Mouse (Mus musculus) hindbrain, embryonic 15.5 days (tissue): Measurements from ENCODE around the gene Timd2. TPM values are rescaled to one million over a fixed set of nuclear protein-coding genes. Genes with fewer than 3 reads are reported as not detected.
A peak's percentile ranks its signal among the peaks of the same experiment; 100 is the strongest.
"Not testable (repeated sequence)": the region's sequence is repeated elsewhere in the genome, so short reads cannot be mapped to it uniquely, and the experiment has no call there.

ENCODE experiments used
- ATAC-seq: fragments of 200-750 bp; cut with Nextera tagmentation; 2 replicates; pipeline ENCODE4 v1.8.0; 2017; ENCODE audit warnings: low read depth, moderate number of reproducible peaks, moderate TSS enrichment; ENCODE audit not compliant: low FRiP score
- H3K27ac ChIP-seq: fragments of 300-500 bp; sonication (generic); replicated peaks from 2 replicates; pipeline ENCODE4 v1.5.1; 2015; ENCODE audit warnings: mild to moderate bottlenecking, inconsistent platforms
- H3K27me3 ChIP-seq: fragments of 300-500 bp; sonication (generic); 2 replicates; pipeline ENCODE4 v1.6.1; 2015; ENCODE audit warnings: control low read depth, inconsistent platforms
- H3K36me3 ChIP-seq: fragments of 300-500 bp; sonication (generic); 2 replicates; pipeline ENCODE4 v1.6.1; 2015; ENCODE audit warnings: control low read depth, inconsistent platforms
- H3K4me1 ChIP-seq: fragments of 300-500 bp; sonication (generic); replicated peaks from 2 replicates; pipeline ENCODE4 v1.6.1; 2015; ENCODE audit warnings: control low read depth, inconsistent platforms
- H3K4me2 ChIP-seq: fragments of 300-500 bp; sonication (generic); 2 replicates; pipeline ENCODE4 v1.6.1; 2015; ENCODE audit warnings: moderate library complexity, mild to moderate bottlenecking, inconsistent platforms
- H3K4me3 ChIP-seq: fragments of 300-500 bp; sonication (generic); 2 replicates; pipeline ENCODE4 v1.5.1; 2015; ENCODE audit warnings: mild to moderate bottlenecking, inconsistent platforms
- H3K9ac ChIP-seq: fragments of 300-500 bp; sonication (generic); 2 replicates; pipeline ENCODE4 v1.6.1; 2015; ENCODE audit warnings: inconsistent platforms
- H3K9me3 ChIP-seq: fragments of 300-500 bp; sonication (generic); 2 replicates; pipeline ENCODE4 v1.6.1; 2016; ENCODE audit warnings: control low read depth, inconsistent platforms
- WGBS: fragments of 180-500 bp; shearing (Covaris S2); methylation state at CpG from one replicate; pipeline ENCODE4 v1.1.7; 2015; 5-methylcytosine and 5-hydroxymethylcytosine counted together
- polyA plus RNA-seq: library from polyadenylated mRNA; unstranded; fragments of >200 nt; fragmentation: Nextera tagmentation; extraction: Ambion mirVana; gene quantifications from 2 replicates; pipeline ENCODE4 v1.2.1, GENCODE M21; 2015

The Timd2 gene
- polyA plus RNA-seq = 0.10 TPM in 1 of 2 replicates, not detected in the other

DNA sequence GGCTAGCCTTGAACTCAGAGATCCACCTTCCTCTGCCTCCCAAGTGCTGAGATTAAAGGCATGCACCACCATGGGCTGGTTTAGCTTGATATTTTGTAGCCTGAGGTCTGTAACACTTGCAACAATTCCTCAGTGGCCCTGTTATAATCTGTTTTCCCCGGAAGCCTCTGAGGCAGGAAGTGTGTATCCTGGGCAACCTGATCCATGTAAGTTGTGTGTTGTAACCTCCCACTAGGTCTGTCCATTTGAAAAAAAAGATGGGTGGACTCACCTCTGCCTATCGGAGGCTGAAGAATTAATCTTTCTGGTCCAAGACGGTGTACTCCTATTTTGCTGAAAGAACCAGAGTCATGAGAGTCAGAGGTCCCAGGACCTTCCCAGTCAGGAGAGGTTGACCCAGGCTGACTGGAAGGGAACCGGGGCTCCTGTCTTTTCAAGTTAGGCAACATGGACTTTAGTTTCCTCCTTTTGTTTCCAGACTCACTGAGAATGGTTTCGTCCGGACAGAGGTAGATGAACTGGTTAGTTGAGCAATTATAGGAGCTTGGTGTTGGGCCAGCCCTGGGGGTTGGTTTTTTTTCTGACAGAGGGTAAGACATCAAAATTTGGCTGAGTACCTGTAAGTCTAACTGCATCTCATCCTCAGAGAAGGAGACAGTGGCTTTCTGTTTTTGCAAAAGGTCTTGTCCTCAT lies at the start of gene Timd2:
TSS of gene Timd2 (minus strand) at position 398 of the 693 bp plus-strand sequence.
- no peak within 1 kb of the TSS for H3K27ac ChIP-seq
- H3K4me1 ChIP-seq = no peaks in the 10 kb centered on the region
- no peak for ATAC-seq
- WGBS = 80% methylated on average over 6 of the region's 6 CpGs
- no peak within 1 kb of the TSS for H3K4me3 ChIP-seq
- no peak within 1 kb of the TSS for H3K9ac ChIP-seq
- no peak within 1 kb of the TSS for H3K4me2 ChIP-seq
- H3K36me3 ChIP-seq = no peaks in the 10 kb centered on the region
- H3K9me3 ChIP-seq = no peaks in the 10 kb centered on the region
- no peaks in the 10 kb centered on the region for H3K27me3 ChIP-seq

- not testable (repeated sequence) for H3K9me3 ChIP-seq, H3K9ac ChIP-seq, H3K4me2 ChIP-seq, H3K4me1 ChIP-seq, ATAC-seq, H3K36me3 ChIP-seq, H3K27ac ChIP-seq, H3K4me3 ChIP-seq, H3K27me3 ChIP-seq
- WGBS = 85% methylated on average over 6 of the region's 6 CpGs
Observed at GRCm38 (mm10) chr11:46755714-46756113, 48.9 kb upstream of the Timd2 start.

- no peaks in the 10 kb centered on the region for H3K4me1 ChIP-seq
- ATAC-seq = no peak
Observed at GRCm38 (mm10) chr11:46754669-46755068, 47.8 kb upstream of the Timd2 start.

GRCm38 (mm10) chr11:46753662-46754061 lies 46.8 kb upstream of the Timd2 start:
- ATAC-seq = no peak
- Histone ChIP-seq H3K27ac (no peak overlapping the region), H3K36me3 (no peaks in the 10 kb centered on the region), H3K4me1 (no peaks in the 10 kb centered on the region), H3K4me3 (no peak overlapping the region), H3K9me3 (no peaks in the 10 kb centered on the region), H3K27me3 (no peaks in the 10 kb centered on the region), H3K9ac (no peak overlapping the region), H3K4me2 (no peak overlapping the region)
- WGBS = 77% methylated on average over 2 of the region's 2 CpGs

More at GRCm38 (mm10) chr11:46754669-46755068, 47.8 kb upstream of the Timd2 start:
- Histone ChIP-seq H3K36me3 (no peaks in the 10 kb centered on the region), H3K27me3 (no peaks in the 10 kb centered on the region), H3K4me2 (no peak overlapping the region), H3K9ac (no peak overlapping the region), H3K4me3 (no peak overlapping the region), H3K9me3 (no peaks in the 10 kb centered on the region), H3K27ac (no peak overlapping the region)
- WGBS = 61% methylated on average over 4 of the region's 4 CpGs

- ATAC-seq = no peak
- Histone ChIP-seq H3K9me3 (no peaks in the 10 kb centered on the region), H3K36me3 (no peaks in the 10 kb centered on the region), H3K4me2 (no peak overlapping the region), H3K27me3 (no peaks in the 10 kb centered on the region), H3K27ac (no peak overlapping the region), H3K9ac (no peak overlapping the region), H3K4me1 (no peaks in the 10 kb centered on the region), H3K4me3 (no peak overlapping the region)
- 69% methylated on average over 2 of the region's 2 CpGs for WGBS
Observed at GRCm38 (mm10) chr11:46747996-46748395, 41.1 kb upstream of the Timd2 start.

DNA sequence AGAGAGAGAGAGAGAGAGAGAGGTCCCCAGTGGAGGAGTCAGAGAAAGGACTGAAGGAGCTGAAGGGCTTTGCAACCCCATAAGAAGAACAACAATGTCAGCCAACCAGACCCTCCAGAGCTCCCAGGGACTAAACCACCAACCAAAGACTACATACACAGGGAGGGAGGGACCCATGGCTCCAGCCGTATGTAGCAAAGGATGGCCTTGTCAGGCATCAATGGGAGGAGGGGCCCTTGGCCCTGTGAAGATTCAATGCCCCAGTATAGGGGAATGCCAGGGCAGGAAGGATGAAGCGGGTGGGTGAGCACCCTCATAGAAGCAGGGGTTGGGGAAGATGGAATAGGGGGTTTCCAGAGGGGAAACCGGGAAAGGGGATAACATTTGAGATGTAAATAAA lies 34.9 kb upstream of the Timd2 start:
- ATAC-seq = no peak
- H3K4me3 ChIP-seq = no peak overlapping the region
- H3K36me3 ChIP-seq = no peaks in the 10 kb centered on the region
- no peak overlapping the region for H3K4me2 ChIP-seq
- H3K27ac ChIP-seq = no peak overlapping the region
- no peaks in the 10 kb centered on the region for H3K4me1 ChIP-seq
- no peaks in the 10 kb centered on the region for H3K27me3 ChIP-seq
- 72% methylated on average over 3 of the region's 3 CpGs for WGBS
- no peaks in the 10 kb centered on the region for H3K9me3 ChIP-seq
- no peak overlapping the region for H3K9ac ChIP-seq

GRCm38 (mm10) chr11:46740886-46741285 lies 34.0 kb upstream of the Timd2 start:
- Histone ChIP-seq H3K4me3 (no peak overlapping the region), H3K4me1 (no peaks in the 10 kb centered on the region), H3K27ac (no peak overlapping the region), H3K9ac (no peak overlapping the region), H3K9me3 (no peaks in the 10 kb centered on the region), H3K36me3 (no peaks in the 10 kb centered on the region), H3K4me2 (no peak overlapping the region), H3K27me3 (no peaks in the 10 kb centered on the region)
- 89% methylated on average over 4 of the region's 4 CpGs for WGBS
- no peak for ATAC-seq

- H3K27ac ChIP-seq = no peak overlapping the region
- no peaks in the 10 kb centered on the region for H3K27me3 ChIP-seq
- no peaks in the 10 kb centered on the region for H3K36me3 ChIP-seq
- no peak for ATAC-seq
- H3K9ac ChIP-seq = no peak overlapping the region
- no peaks in the 10 kb centered on the region for H3K4me1 ChIP-seq
- no peak overlapping the region for H3K4me2 ChIP-seq
- 91% methylated on average over 4 of the region's 4 CpGs for WGBS
- no peaks in the 10 kb centered on the region for H3K9me3 ChIP-seq
- H3K4me3 ChIP-seq = no peak overlapping the region
Observed at GRCm38 (mm10) chr11:46739501-46739900, 32.6 kb upstream of the Timd2 start.

GRCm38 (mm10) chr11:46735076-46735475 lies 28.2 kb upstream of the Timd2 start, which contains the start of gene Havcr1:
Gene Havcr1 (plus strand): TSS chr11:46735080.
- not testable (repeated sequence) for H3K9me3 ChIP-seq, H3K4me2 ChIP-seq, H3K4me1 ChIP-seq, ATAC-seq, H3K36me3 ChIP-seq, H3K27me3 ChIP-seq, H3K9ac ChIP-seq, H3K4me3 ChIP-seq, H3K27ac ChIP-seq
- 98% methylated on average over 1 of the region's 1 CpGs for WGBS

- WGBS = 63% methylated on average over 1 of the region's 1 CpGs
- Histone ChIP-seq H3K27ac (no peak overlapping the region), H3K4me1 (no peaks in the 10 kb centered on the region), H3K27me3 (no peaks in the 10 kb centered on the region), H3K9me3 (no peaks in the 10 kb centered on the region), H3K9ac (no peak overlapping the region), H3K4me3 (no peak overlapping the region), H3K36me3 (no peaks in the 10 kb centered on the region), H3K4me2 (no peak overlapping the region)
- ATAC-seq = no peak
Observed at GRCm38 (mm10) chr11:46734617-46735016, 27.8 kb upstream of the Timd2 start.

GRCm38 (mm10) chr11:46733242-46733789 lies 26.5 kb upstream of the Timd2 start:
- Histone ChIP-seq H3K4me2 (no peak overlapping the region), H3K27ac (no peak overlapping the region), H3K4me1 (no peaks in the 10 kb centered on the region), H3K9ac (no peak overlapping the region), H3K27me3 (no peaks in the 10 kb centered on the region), H3K36me3 (no peaks in the 10 kb centered on the region), H3K9me3 (no peaks in the 10 kb centered on the region), H3K4me3 (no peak overlapping the region)
- 62% methylated on average over 6 of the region's 6 CpGs for WGBS
- ATAC-seq = 0 out of 2 replicates have a peak, but pooled peaks have one; percentile 11

DNA sequence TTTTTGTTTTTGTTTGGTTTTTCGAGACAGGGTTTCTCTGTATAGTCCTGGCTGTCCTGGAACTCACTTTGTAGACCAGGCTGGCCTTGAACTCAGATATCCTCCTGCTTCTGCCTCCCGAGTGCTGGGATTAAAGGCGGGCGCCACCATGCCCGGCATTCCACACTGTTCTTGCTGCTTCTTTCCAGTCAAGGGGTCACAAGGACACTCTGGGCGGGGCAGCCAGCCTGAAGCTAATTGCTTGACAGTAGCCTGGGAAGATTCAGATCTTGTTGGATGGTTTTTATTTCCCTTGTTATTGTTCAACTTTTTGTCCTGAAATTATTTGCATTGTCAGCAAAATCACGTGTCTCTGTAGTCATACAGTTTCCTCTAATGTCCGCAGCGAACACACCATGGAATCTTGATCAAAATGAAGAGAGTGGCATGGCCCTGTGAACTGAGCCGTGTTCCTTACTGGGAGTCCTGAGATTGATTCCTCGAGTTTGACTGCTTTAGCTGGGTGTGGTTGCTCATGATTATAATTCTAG lies 24.7 kb upstream of the Timd2 start:
- no peak overlapping the region for H3K4me2 ChIP-seq
- no peak overlapping the region for H3K27ac ChIP-seq
- H3K27me3 ChIP-seq = no peaks in the 10 kb centered on the region
- H3K36me3 ChIP-seq = no peaks in the 10 kb centered on the region
- no peak overlapping the region for H3K9ac ChIP-seq
- no peak overlapping the region for H3K4me3 ChIP-seq
- no peaks in the 10 kb centered on the region for H3K4me1 ChIP-seq
- no peak for ATAC-seq
- 90% methylated on average over 11 of the region's 11 CpGs for WGBS
- no peaks in the 10 kb centered on the region for H3K9me3 ChIP-seq
